Mouse (Mus musculus): ENCODE measurements at regions not wholly inside any gene's neighbourhood (a gene's known extent, or its start where the extent isn't known, plus 50 kb on each side); places are given as distances from the start of the nearest gene placed in this dataset.

GRCm38 (mm10) chr2:133336177-133336901 is 215.6 kb upstream of the Bmp2 start:
- no peaks in the 10 kb centered on the region for H3K4me1 ChIP-seq (replicated peaks; ENCODE audit: control insufficient read depth, insufficient read depth, low read length)
- H3K27ac ChIP-seq (ENCODE audit: low read depth, low read length), result no peak overlapping the region
- H3K36me3 ChIP-seq (ENCODE audit: control insufficient read depth, insufficient read depth, low read length), result no peaks in the 10 kb centered on the region
- ATAC-seq (replicated peaks; ENCODE audit: low FRiP score) (no peak), DNase-seq (ENCODE audit: low spot score) (no peak)
- H3K4me3 ChIP-seq (ENCODE audit: low read depth, low read length), result no peak overlapping the region
- WGBS, result 76% methylated on average over 9 of the region's 9 CpGs
- no peak overlapping the region for H3K9ac ChIP-seq (ENCODE audit: low read depth, low read length)
- H3K9me3 ChIP-seq (ENCODE audit: control insufficient read depth, low read length), result no peaks in the 10 kb centered on the region
- H3K4me2 ChIP-seq, result no peak overlapping the region
- no peaks in the 10 kb centered on the region for H3K27me3 ChIP-seq (replicated peaks; ENCODE audit: control insufficient read depth, insufficient read depth, low read length)

GRCm38 (mm10) chr2:133338150-133338549 is 213.8 kb upstream of the Bmp2 start:
- 79% methylated on average over 3 of the region's 3 CpGs for WGBS

GRCm38 (mm10) chr2:133341352-133341751 is 210.6 kb upstream of the Bmp2 start:
- ATAC-seq (replicated peaks; ENCODE audit: low FRiP score) (no peak), DNase-seq (ENCODE audit: low spot score) (no peak)
- Histone ChIP-seq H3K36me3 (ENCODE audit: control insufficient read depth, insufficient read depth, low read length) (no peaks in the 10 kb centered on the region), H3K27ac (ENCODE audit: low read depth, low read length) (no peak overlapping the region), H3K9ac (ENCODE audit: low read depth, low read length) (no peak overlapping the region), H3K9me3 (ENCODE audit: control insufficient read depth, low read length) (no peaks in the 10 kb centered on the region), H3K4me2 (no peak overlapping the region), H3K27me3 (replicated peaks; ENCODE audit: control insufficient read depth, insufficient read depth, low read length) (no peaks in the 10 kb centered on the region), H3K4me3 (ENCODE audit: low read depth, low read length) (no peak overlapping the region), H3K4me1 (replicated peaks; ENCODE audit: control insufficient read depth, insufficient read depth, low read length) (no peaks in the 10 kb centered on the region)
- WGBS, result 62% methylated on average over 4 of the region's 4 CpGs

More at GRCm38 (mm10) chr2:133338150-133338549, 213.8 kb upstream of the Bmp2 start:
- DNase-seq (ENCODE audit: low spot score) (no peak), ATAC-seq (replicated peaks; ENCODE audit: low FRiP score) (no peak)
- Histone ChIP-seq H3K4me1 (replicated peaks; ENCODE audit: control insufficient read depth, insufficient read depth, low read length) (no peaks in the 10 kb centered on the region), H3K9me3 (ENCODE audit: control insufficient read depth, low read length) (no peaks in the 10 kb centered on the region), H3K4me2 (no peak overlapping the region), H3K9ac (ENCODE audit: low read depth, low read length) (no peak overlapping the region), H3K36me3 (ENCODE audit: control insufficient read depth, insufficient read depth, low read length) (no peaks in the 10 kb centered on the region), H3K27ac (ENCODE audit: low read depth, low read length) (no peak overlapping the region), H3K4me3 (ENCODE audit: low read depth, low read length) (no peak overlapping the region), H3K27me3 (replicated peaks; ENCODE audit: control insufficient read depth, insufficient read depth, low read length) (no peaks in the 10 kb centered on the region)

GRCm38 (mm10) chr2:133345964-133346788 is 205.8 kb upstream of the Bmp2 start:
- no peak for ATAC-seq (replicated peaks; ENCODE audit: low FRiP score)

DNA sequence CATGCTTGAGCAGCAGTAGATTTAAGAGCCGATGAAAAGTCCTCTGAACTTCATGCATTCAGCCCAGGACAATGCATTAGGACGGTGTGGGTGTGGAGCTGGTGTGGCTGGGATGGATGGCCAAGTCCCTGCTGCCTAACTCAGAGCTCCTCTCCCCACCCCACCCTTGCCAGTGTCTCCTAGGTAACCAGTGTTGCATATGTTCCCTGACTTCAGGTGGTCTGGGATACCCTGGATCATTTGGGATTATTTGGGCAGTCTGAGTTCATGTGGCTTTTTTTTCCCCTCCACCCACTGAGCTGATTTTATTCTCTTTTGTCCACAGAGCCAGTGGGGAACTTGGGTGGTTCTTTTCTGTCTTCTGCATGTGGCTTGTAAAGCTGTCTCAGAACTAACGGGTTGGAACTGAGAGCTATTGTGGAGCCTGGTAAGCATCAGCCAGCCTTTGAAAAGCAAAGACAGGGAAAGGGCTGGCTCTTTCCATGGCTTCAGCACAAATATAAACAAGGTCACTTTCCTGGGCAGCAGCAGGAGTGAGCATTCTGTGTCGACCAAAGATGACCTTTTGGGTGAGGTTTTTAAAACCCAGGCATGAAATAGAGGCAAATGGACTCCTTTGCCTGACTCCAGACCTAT is 205.1 kb upstream of the Bmp2 start:
- Histone ChIP-seq H3K27me3 (replicated peaks; ENCODE audit: control insufficient read depth, insufficient read depth, low read length) (no peaks in the 10 kb centered on the region), H3K4me1 (replicated peaks; ENCODE audit: control insufficient read depth, insufficient read depth, low read length) (no peaks in the 10 kb centered on the region), H3K4me2 (no peak overlapping the region), H3K9me3 (ENCODE audit: control insufficient read depth, low read length) (no peaks in the 10 kb centered on the region), H3K36me3 (ENCODE audit: control insufficient read depth, insufficient read depth, low read length) (no peaks in the 10 kb centered on the region), H3K27ac (ENCODE audit: low read depth, low read length) (no peak overlapping the region), H3K4me3 (ENCODE audit: low read depth, low read length) (no peak overlapping the region), H3K9ac (ENCODE audit: low read depth, low read length) (no peak overlapping the region)
- 48% methylated on average over 4 of the region's 4 CpGs for WGBS
- ATAC-seq (replicated peaks; ENCODE audit: low FRiP score), result no peak
- DNase-seq (ENCODE audit: low spot score), result no peak

More at GRCm38 (mm10) chr2:133345964-133346788, 205.8 kb upstream of the Bmp2 start:
- H3K27ac ChIP-seq (ENCODE audit: low read depth, low read length), result no peak overlapping the region
- H3K4me3 ChIP-seq (ENCODE audit: low read depth, low read length), result no peak overlapping the region
- no peaks in the 10 kb centered on the region for H3K27me3 ChIP-seq (replicated peaks; ENCODE audit: control insufficient read depth, insufficient read depth, low read length)
- no peaks in the 10 kb centered on the region for H3K36me3 ChIP-seq (ENCODE audit: control insufficient read depth, insufficient read depth, low read length)
- H3K9me3 ChIP-seq (ENCODE audit: control insufficient read depth, low read length), result no peaks in the 10 kb centered on the region
- no peak for DNase-seq (ENCODE audit: low spot score)
- no peak overlapping the region for H3K4me2 ChIP-seq
- H3K4me1 ChIP-seq (replicated peaks; ENCODE audit: control insufficient read depth, insufficient read depth, low read length), result no peaks in the 10 kb centered on the region
- 58% methylated on average over 12 of the region's 12 CpGs for WGBS
- H3K9ac ChIP-seq (ENCODE audit: low read depth, low read length), result no peak overlapping the region

DNA sequence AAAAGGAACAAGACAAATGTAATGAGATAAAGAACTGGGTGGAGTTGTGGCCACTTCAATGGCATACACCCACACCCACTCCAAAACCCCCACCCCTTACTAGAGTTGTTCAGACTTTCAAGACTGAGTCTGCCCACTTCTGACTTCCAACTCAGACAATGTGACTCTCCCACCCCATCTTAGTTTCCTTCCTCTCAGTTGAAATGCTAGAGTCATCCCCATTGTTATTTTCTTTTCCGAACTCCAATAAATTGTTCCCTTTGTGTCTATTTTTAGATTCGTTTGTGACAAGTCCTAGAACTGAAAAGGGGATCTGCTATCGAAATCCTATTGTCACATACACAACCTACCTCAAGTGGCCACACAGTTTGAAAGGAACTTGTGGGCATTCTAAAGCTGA is 200.7 kb upstream of the Bmp2 start:
- Histone ChIP-seq H3K27ac (ENCODE audit: low read depth, low read length) (no peak overlapping the region), H3K9me3 (ENCODE audit: control insufficient read depth, low read length) (no peaks in the 10 kb centered on the region), H3K9ac (ENCODE audit: low read depth, low read length) (no peak overlapping the region), H3K4me3 (ENCODE audit: low read depth, low read length) (no peak overlapping the region), H3K36me3 (ENCODE audit: control insufficient read depth, insufficient read depth, low read length) (no peaks in the 10 kb centered on the region), H3K4me1 (replicated peaks; ENCODE audit: control insufficient read depth, insufficient read depth, low read length) (no peaks in the 10 kb centered on the region), H3K4me2 (no peak overlapping the region), H3K27me3 (replicated peaks; ENCODE audit: control insufficient read depth, insufficient read depth, low read length) (no peaks in the 10 kb centered on the region)
- DNase-seq (ENCODE audit: low spot score), result no peak
- 43% methylated on average over 3 of the region's 3 CpGs for WGBS
- no peak for ATAC-seq (replicated peaks; ENCODE audit: low FRiP score)

GRCm38 (mm10) chr2:133352800-133353199 is 199.2 kb upstream of the Bmp2 start:
- Histone ChIP-seq H3K4me2 (no peak overlapping the region), H3K27me3 (replicated peaks; ENCODE audit: control insufficient read depth, insufficient read depth, low read length) (no peaks in the 10 kb centered on the region), H3K36me3 (ENCODE audit: control insufficient read depth, insufficient read depth, low read length) (no peaks in the 10 kb centered on the region), H3K4me3 (ENCODE audit: low read depth, low read length) (no peak overlapping the region), H3K4me1 (replicated peaks; ENCODE audit: control insufficient read depth, insufficient read depth, low read length) (no peaks in the 10 kb centered on the region), H3K27ac (ENCODE audit: low read depth, low read length) (no peak overlapping the region), H3K9me3 (ENCODE audit: control insufficient read depth, low read length) (no peaks in the 10 kb centered on the region), H3K9ac (ENCODE audit: low read depth, low read length) (no peak overlapping the region)
- DNase-seq (ENCODE audit: low spot score), result no peak
- WGBS, result 85% methylated on average over 3 of the region's 3 CpGs
- ATAC-seq (replicated peaks; ENCODE audit: low FRiP score), result no peak

DNA sequence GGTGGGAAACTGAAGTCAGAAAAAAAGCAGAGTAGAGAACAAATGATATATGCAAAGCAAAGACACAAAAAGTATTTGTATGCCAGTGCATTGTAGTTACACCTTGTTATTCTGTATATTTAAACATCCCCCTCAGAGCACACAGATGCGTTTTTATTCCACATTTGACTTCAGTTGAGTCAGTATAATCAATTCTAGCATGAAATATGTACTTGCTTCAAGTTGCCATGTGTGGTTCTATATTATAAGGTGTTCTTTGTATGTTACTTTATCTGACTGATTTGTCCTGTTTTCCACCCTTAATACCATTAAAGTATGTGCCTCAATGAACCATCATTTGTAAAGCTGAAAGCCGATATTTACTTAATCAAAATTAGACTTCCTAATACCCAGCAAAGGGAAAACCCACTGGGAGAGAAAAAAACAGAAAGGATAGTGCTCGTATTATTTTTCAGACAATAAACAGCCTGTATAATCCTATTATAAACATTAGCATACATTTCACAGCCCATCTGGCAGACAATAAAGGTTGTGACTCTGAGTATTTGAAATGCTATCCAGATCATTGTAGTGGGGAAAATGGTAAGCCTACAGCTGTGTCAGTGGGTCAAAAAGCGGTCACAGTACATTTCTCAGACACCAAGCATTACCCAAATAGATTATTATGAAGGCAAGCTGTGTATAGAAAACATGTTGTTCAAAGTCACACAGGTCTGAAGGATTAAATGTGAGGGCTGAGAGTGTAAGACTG is 189.1 kb upstream of the Bmp2 start:
- Histone ChIP-seq H3K36me3 (ENCODE audit: control insufficient read depth, insufficient read depth, low read length) (no peaks in the 10 kb centered on the region), H3K4me2 (no peak overlapping the region), H3K4me1 (replicated peaks; ENCODE audit: control insufficient read depth, insufficient read depth, low read length) (no peaks in the 10 kb centered on the region), H3K4me3 (ENCODE audit: low read depth, low read length) (no peak overlapping the region), H3K27me3 (replicated peaks; ENCODE audit: control insufficient read depth, insufficient read depth, low read length) (no peaks in the 10 kb centered on the region), H3K9me3 (ENCODE audit: control insufficient read depth, low read length) (no peaks in the 10 kb centered on the region), H3K9ac (ENCODE audit: low read depth, low read length) (no peak overlapping the region), H3K27ac (ENCODE audit: low read depth, low read length) (no peak overlapping the region)
- DNase-seq (ENCODE audit: low spot score) (no peak), ATAC-seq (replicated peaks; ENCODE audit: low FRiP score) (no peak)
- 73% methylated on average over 4 of the region's 4 CpGs for whole genome bisulfite sequencing
